Mouse (Mus musculus): ENCODE data around the gene Kpna4. TPM values are rescaled to one million over a fixed set of nuclear protein-coding genes. Genes with fewer than 3 reads are reported as not detected.
A peak's percentile ranks its signal among the peaks of the same experiment; 100 is the strongest.

Gene Kpna4
- polyA plus RNA-seq, 1 experiment from 2014 or later, result 41.6 TPM

GRCm38 (mm10) chr3:69156484-69156883 lies 29.6 kb upstream of the Kpna4 start:
- 78% methylated on average over 13 of the region's 13 CpGs for WGBS
- Histone ChIP-seq H3K9ac (ENCODE audit: low read depth, low read length) (no peak overlapping the region), H3K9me3 (ENCODE audit: control insufficient read depth, low read length) (no peaks in the 10 kb centered on the region), H3K27ac (ENCODE audit: low read depth, low read length) (no peak overlapping the region), H3K4me1 (ENCODE audit: control insufficient read depth, insufficient read depth, low read length) (no peaks in the 10 kb centered on the region), H3K4me3 (ENCODE audit: low read length) (no peak overlapping the region), H3K4me2 (replicated peaks; ENCODE audit: low read depth, low read length) (no peak overlapping the region), H3K27me3 (ENCODE audit: control insufficient read depth, insufficient read depth, low read length) (no peaks in the 10 kb centered on the region), H3K36me3 (ENCODE audit: control insufficient read depth, insufficient read depth, low read length) (no peaks in the 10 kb centered on the region)
- ATAC-seq (ENCODE audit: low FRiP score, low TSS enrichment), result no peak

- ATAC-seq (ENCODE audit: low FRiP score, low TSS enrichment), result no peak
- H3K9me3 ChIP-seq (ENCODE audit: control insufficient read depth, low read length), result no peaks in the 10 kb centered on the region
- H3K9ac ChIP-seq (ENCODE audit: low read depth, low read length), result no peak overlapping the region
- H3K4me3 ChIP-seq (ENCODE audit: low read length), result no peak overlapping the region
- H3K27ac ChIP-seq (ENCODE audit: low read depth, low read length), result no peak overlapping the region
- H3K4me2 ChIP-seq (replicated peaks; ENCODE audit: low read depth, low read length), result no peak overlapping the region
- H3K36me3 ChIP-seq (ENCODE audit: control insufficient read depth, insufficient read depth, low read length), result no peaks in the 10 kb centered on the region
- no peaks in the 10 kb centered on the region for H3K27me3 ChIP-seq (ENCODE audit: control insufficient read depth, insufficient read depth, low read length)
- WGBS, result 77% methylated on average over 2 of the region's 2 CpGs
- no peaks in the 10 kb centered on the region for H3K4me1 ChIP-seq (ENCODE audit: control insufficient read depth, insufficient read depth, low read length)
These were observed 27.8 kb upstream of the Kpna4 start for GRCm38 (mm10) chr3:69154691-69155090.

GRCm38 (mm10) chr3:69150921-69151320 lies 24.0 kb upstream of the Kpna4 start:
- Histone ChIP-seq H3K9ac (ENCODE audit: low read depth, low read length) (no peak overlapping the region), H3K4me1 (ENCODE audit: control insufficient read depth, insufficient read depth, low read length) (no peaks in the 10 kb centered on the region), H3K4me2 (replicated peaks; ENCODE audit: low read depth, low read length) (no peak overlapping the region), H3K9me3 (ENCODE audit: control insufficient read depth, low read length) (no peaks in the 10 kb centered on the region), H3K36me3 (ENCODE audit: control insufficient read depth, insufficient read depth, low read length) (no peaks in the 10 kb centered on the region), H3K4me3 (ENCODE audit: low read length) (no peak overlapping the region), H3K27ac (ENCODE audit: low read depth, low read length) (no peak overlapping the region), H3K27me3 (ENCODE audit: control insufficient read depth, insufficient read depth, low read length) (no peaks in the 10 kb centered on the region)
- no peak for ATAC-seq (ENCODE audit: low FRiP score, low TSS enrichment)
- WGBS, result 92% methylated on average over 3 of the region's 3 CpGs

- no peaks in the 10 kb centered on the region for H3K27me3 ChIP-seq (ENCODE audit: control insufficient read depth, insufficient read depth, low read length)
- H3K36me3 ChIP-seq (ENCODE audit: control insufficient read depth, insufficient read depth, low read length), result no peaks in the 10 kb centered on the region
- H3K4me1 ChIP-seq (ENCODE audit: control insufficient read depth, insufficient read depth, low read length), result no peaks in the 10 kb centered on the region
- no peaks in the 10 kb centered on the region for H3K9me3 ChIP-seq (ENCODE audit: control insufficient read depth, low read length)
- no peak overlapping the region for H3K4me2 ChIP-seq (replicated peaks; ENCODE audit: low read depth, low read length)
- ATAC-seq (ENCODE audit: low FRiP score, low TSS enrichment), result no peak
- H3K4me3 ChIP-seq (ENCODE audit: low read length), result no peak overlapping the region
- 87% methylated on average over 7 of the region's 7 CpGs for WGBS
- no peak overlapping the region for H3K27ac ChIP-seq (ENCODE audit: low read depth, low read length)
- no peak overlapping the region for H3K9ac ChIP-seq (ENCODE audit: low read depth, low read length)
These were observed 15.6 kb upstream of the Kpna4 start for GRCm38 (mm10) chr3:69142372-69142994.

GRCm38 (mm10) chr3:69140851-69141250 lies 13.9 kb upstream of the Kpna4 start:
- H3K4me1 ChIP-seq (ENCODE audit: control insufficient read depth, insufficient read depth, low read length), result no peaks in the 10 kb centered on the region
- H3K36me3 ChIP-seq (ENCODE audit: control insufficient read depth, insufficient read depth, low read length), result no peaks in the 10 kb centered on the region
- no peak overlapping the region for H3K9ac ChIP-seq (ENCODE audit: low read depth, low read length)
- no peak overlapping the region for H3K4me3 ChIP-seq (ENCODE audit: low read length)
- H3K27ac ChIP-seq (ENCODE audit: low read depth, low read length), result no peak overlapping the region
- 83% methylated on average over 4 of the region's 4 CpGs for WGBS
- no peak for ATAC-seq (ENCODE audit: low FRiP score, low TSS enrichment)
- no peaks in the 10 kb centered on the region for H3K27me3 ChIP-seq (ENCODE audit: control insufficient read depth, insufficient read depth, low read length)
- no peak overlapping the region for H3K4me2 ChIP-seq (replicated peaks; ENCODE audit: low read depth, low read length)
- H3K9me3 ChIP-seq (ENCODE audit: control insufficient read depth, low read length), result no peaks in the 10 kb centered on the region

- Histone ChIP-seq H3K9ac (ENCODE audit: low read depth, low read length) (no peak overlapping the region), H3K27ac (ENCODE audit: low read depth, low read length) (no peak overlapping the region), H3K4me1 (ENCODE audit: control insufficient read depth, insufficient read depth, low read length) (no peaks in the 10 kb centered on the region), H3K4me2 (replicated peaks; ENCODE audit: low read depth, low read length) (no peak overlapping the region), H3K27me3 (ENCODE audit: control insufficient read depth, insufficient read depth, low read length) (no peaks in the 10 kb centered on the region), H3K4me3 (ENCODE audit: low read length) (no peak overlapping the region), H3K36me3 (ENCODE audit: control insufficient read depth, insufficient read depth, low read length) (no peaks in the 10 kb centered on the region), H3K9me3 (ENCODE audit: control insufficient read depth, low read length) (no peaks in the 10 kb centered on the region)
- ATAC-seq (ENCODE audit: low FRiP score, low TSS enrichment), result no peak
- WGBS, result 62% methylated on average over 6 of the region's 6 CpGs
These were observed 9.1 kb upstream of the Kpna4 start for GRCm38 (mm10) chr3:69136059-69136458.

GRCm38 (mm10) chr3:69130973-69131372 lies 4.1 kb upstream of the Kpna4 start:
- Histone ChIP-seq H3K9me3 (ENCODE audit: control insufficient read depth, low read length) (no peaks in the 10 kb centered on the region), H3K9ac (ENCODE audit: low read depth, low read length) (no peak overlapping the region), H3K27me3 (ENCODE audit: control insufficient read depth, insufficient read depth, low read length) (no peaks in the 10 kb centered on the region), H3K4me1 (ENCODE audit: control insufficient read depth, insufficient read depth, low read length) (no peaks in the 10 kb centered on the region), H3K4me2 (replicated peaks; ENCODE audit: low read depth, low read length) (no peak overlapping the region), H3K27ac (ENCODE audit: low read depth, low read length) (no peak overlapping the region), H3K36me3 (ENCODE audit: control insufficient read depth, insufficient read depth, low read length) (no peaks in the 10 kb centered on the region), H3K4me3 (ENCODE audit: low read length) (no peak overlapping the region)
- ATAC-seq (ENCODE audit: low FRiP score, low TSS enrichment), result no peak
- 93% methylated on average over 4 of the region's 4 CpGs for WGBS

GRCm38 (mm10) chr3:69127693-69128092 lies 780 bp upstream of the Kpna4 start:
- no peak overlapping the region; the same call in 1 of the 2 replicates for H3K27ac ChIP-seq (ENCODE audit: low read depth, low read length)
- H3K9ac ChIP-seq (ENCODE audit: low read depth, low read length), result peak overlapping the region; percentile 96; the same call in 1 of the 2 replicates

GRCm38 (mm10) chr3:69127346-69127678 lies 399 bp upstream of the Kpna4 start:
- peak overlapping the region; percentile 96; the same call in 1 of the 2 replicates for H3K9ac ChIP-seq (ENCODE audit: low read depth, low read length)
- H3K27ac ChIP-seq (ENCODE audit: low read depth, low read length), result peak overlapping the region; percentile 44; the same call in 1 of the 2 replicates
- no peaks in the 10 kb centered on the region for H3K9me3 ChIP-seq (ENCODE audit: control insufficient read depth, low read length)
- H3K36me3 ChIP-seq (ENCODE audit: control insufficient read depth, insufficient read depth, low read length), result no peaks in the 10 kb centered on the region
- WGBS, result under 1% methylated on average over 10 of the region's 10 CpGs
- H3K4me3 ChIP-seq (ENCODE audit: low read length), result peak overlapping the region; percentile 94
- no peaks in the 10 kb centered on the region for H3K27me3 ChIP-seq (ENCODE audit: control insufficient read depth, insufficient read depth, low read length)
- H3K4me1 ChIP-seq (ENCODE audit: control insufficient read depth, insufficient read depth, low read length), result peaks cover 10% of the 10 kb centered on the region; the same call in 1 of the 2 replicates
- peak; percentile 75 for ATAC-seq (ENCODE audit: low FRiP score, low TSS enrichment)
- H3K4me2 ChIP-seq (replicated peaks; ENCODE audit: low read depth, low read length), result peak overlapping the region; percentile 73

More at GRCm38 (mm10) chr3:69127693-69128092, 780 bp upstream of the Kpna4 start:
- Histone ChIP-seq H3K4me2 (replicated peaks; ENCODE audit: low read depth, low read length) (peak overlapping the region; percentile 73), H3K36me3 (ENCODE audit: control insufficient read depth, insufficient read depth, low read length) (no peaks in the 10 kb centered on the region), H3K27me3 (ENCODE audit: control insufficient read depth, insufficient read depth, low read length) (no peaks in the 10 kb centered on the region), H3K4me3 (ENCODE audit: low read length) (peak overlapping the region; percentile 94), H3K9me3 (ENCODE audit: control insufficient read depth, low read length) (no peaks in the 10 kb centered on the region), H3K4me1 (ENCODE audit: control insufficient read depth, insufficient read depth, low read length) (peaks cover 10% of the 10 kb centered on the region; the same call in 1 of the 2 replicates)
- ATAC-seq (ENCODE audit: low FRiP score, low TSS enrichment), result no peak
- 6% methylated on average over 9 of the region's 9 CpGs for WGBS
